Mouse (Mus musculus) embryo, embryonic 10 days (tissue): Measurements from ENCODE around the gene Entpd5.

Source experiments
- DNase-seq: peaks from one replicate; pipeline ENCODE4 v3.0.0-alpha.2; 2015; ENCODE audit warnings: low spot score

The Entpd5 gene

GRCm38 (mm10) chr12:84336963-84337625, 71.7 kb downstream of the Entpd5 start:
- no peak for DNase-seq

- no peak for DNase-seq
Measured at GRCm38 (mm10) chr12:84327111-84327512, 81.7 kb downstream of the Entpd5 start.
